Mouse (Mus musculus) liver, adult 2 months (tissue): ENCODE data around the gene Kif5c.

Experiments used
- CTCF ChIP-seq: fragments of 200-500 bp; IDR thresholded peaks from 2 replicates; pipeline ENCODE4 v1.5.1; 2011; ENCODE audit warnings: low read depth, low read length, control low read depth
- POLR2A ChIP-seq: fragments of 200-500 bp; IDR thresholded peaks from 2 replicates; pipeline ENCODE4 v1.6.1; 2011; ENCODE audit warnings: low read length, control low read depth; ENCODE audit not compliant: insufficient read depth; ENCODE audit errors: extremely low read depth

GRCm38 (mm10) chr2:49600021-49600681, 18.9 kb upstream of the Kif5c start:
- TF ChIP-seq CTCF: no peak
- no peak for TF ChIP-seq POLR2A
